Mouse (Mus musculus) heart, adult 8-10 months (tissue): ENCODE measurements at regions not wholly inside any gene's neighbourhood (a gene's known extent, or its start where the extent isn't known, plus 50 kb on each side); places are given as distances from the start of the nearest gene placed in this dataset.
"Not testable (repeated sequence)": the region's sequence is repeated elsewhere in the genome, so short reads cannot be mapped to it uniquely, and the experiment has no call there.

Experiments used
- DNase-seq: peaks from one replicate; pipeline ENCODE4 v3.0.0; 2022; ENCODE audit warnings: low spot score

DNA sequence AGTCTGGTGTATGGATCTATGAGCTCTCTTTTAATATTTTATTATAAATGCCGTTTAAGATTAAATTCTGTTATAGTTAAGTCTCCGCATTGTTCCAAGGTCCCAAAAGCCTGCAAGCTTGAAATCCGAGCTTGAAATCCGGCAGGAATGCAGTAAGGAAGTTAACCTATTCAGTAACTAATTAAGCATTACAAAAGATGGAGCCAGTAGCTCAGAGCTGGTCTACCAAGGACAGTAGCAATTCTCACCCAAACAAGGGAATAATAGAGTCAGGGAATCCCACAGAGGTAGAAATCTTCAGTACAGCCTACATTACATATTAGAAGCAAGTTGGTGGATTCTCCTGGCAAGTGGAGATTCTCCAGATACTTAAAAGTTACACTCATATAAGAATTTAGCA lies 325.0 kb downstream of the Phf3 start:
- not testable (repeated sequence) for DNase-seq

DNA sequence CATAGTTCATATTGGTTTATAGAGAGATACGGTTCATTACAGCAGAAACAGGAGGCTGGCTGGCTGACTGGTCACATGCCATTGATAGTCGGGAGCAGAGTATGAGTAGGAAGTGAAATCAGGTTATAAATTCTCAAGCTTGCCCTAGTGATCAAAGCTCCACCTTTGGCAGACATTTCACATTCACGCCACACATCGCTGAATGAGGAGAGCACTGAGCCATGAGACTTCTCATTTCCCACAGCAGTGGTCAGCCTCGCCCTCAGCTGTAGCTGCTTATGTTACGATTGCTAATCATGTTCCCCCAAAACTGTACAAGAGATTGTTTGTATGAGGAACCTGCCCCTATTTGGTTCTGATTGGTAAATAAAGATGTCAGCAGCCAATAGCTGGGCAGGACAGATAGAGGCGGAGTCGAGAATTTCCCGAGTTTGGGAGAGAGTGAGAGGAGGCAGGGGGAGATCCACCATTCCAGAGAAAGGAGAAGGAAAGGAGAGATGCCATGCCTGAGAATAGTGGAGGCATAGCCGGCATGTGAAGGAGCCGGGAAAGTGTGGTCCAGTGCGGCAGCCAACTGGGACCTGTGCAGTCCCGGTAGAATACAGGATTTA lies 333.5 kb downstream of the Phf3 start:
- no peak for DNase-seq

DNA sequence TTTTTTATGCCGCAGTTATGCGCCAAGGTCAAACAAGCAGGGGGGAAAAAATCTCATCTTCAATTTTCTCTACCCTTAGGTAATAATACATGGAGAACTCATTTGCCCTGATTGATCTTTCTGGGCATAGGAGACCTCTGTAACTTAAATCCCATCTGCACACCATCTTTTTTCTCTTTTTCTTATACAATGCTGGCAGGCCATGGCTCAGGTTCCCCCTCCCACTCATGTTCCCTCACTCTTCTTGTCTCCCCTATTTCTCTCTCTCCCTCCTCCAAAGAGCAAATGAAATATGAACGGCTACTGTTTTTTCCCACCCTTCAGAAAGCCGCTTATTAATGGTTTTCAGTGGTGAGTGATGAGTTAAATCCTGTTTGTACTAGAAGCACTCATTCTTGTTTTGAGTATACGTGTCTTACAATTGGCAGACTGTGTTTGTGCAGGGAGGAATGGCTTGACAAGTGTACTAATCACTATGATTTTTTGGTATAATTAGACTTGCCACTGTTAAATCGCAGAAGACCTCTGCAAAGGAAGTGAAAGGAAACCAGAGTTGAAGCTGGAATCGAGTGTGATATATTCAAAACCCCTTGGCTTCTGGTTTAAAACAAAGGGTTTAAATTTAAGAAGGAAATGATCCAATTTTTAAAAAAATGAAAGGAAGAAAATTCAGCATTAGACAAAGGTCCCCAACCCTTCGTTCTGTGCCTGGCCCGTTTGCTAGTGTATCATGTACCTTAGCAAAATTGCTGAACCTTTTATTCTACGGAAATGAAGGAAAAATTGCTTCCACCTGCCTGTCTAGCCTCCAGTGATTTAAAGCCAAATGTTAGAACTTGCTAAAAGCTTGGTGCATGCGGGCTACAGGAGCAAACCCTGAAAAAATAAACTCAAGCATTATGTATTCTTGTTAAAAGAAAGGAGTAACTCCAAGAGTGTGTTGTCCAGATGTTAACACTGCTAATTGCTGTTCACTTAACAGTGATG lies 336.4 kb downstream of the Phf3 start:
- no peak for DNase-seq

DNA sequence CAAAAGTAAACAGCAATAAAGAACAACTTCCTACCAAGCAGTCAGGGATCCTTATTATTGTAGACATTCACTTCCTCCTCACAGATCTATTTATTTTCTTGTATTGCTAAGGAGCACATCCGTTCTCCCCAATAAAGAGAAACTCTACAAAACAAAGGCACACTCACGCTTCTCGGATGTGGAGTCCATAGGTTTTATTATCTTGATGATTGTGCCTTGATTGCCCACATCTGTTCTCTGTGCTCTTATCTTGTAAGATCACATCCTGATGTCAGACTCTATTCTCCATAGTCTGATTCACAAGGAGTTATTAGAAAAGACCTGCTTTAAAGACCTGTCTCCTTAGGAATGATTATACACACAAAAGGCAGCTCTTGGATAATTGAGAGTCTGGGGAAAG lies 356.4 kb downstream of the Phf3 start:
- no peak for DNase-seq

DNA sequence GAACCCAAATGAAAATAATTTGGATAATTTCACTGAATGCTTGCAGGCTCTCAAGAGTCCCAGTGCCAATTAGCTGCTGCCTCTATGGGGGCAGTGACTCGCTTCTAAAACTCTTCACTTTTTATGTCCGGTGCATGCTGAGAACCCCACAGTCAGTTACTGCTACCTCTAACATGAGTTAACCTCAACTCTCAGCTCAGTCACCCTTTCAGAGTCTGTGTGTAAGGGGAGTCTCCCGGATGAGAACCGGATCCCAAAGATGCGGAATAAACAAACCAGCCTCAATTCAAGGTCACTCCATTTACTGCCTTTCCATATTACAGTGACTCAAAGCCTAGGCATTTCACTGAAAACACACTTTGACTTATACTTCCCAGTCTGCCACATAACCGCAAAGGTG lies 357.9 kb downstream of the Phf3 start:
- no peak for DNase-seq

DNA sequence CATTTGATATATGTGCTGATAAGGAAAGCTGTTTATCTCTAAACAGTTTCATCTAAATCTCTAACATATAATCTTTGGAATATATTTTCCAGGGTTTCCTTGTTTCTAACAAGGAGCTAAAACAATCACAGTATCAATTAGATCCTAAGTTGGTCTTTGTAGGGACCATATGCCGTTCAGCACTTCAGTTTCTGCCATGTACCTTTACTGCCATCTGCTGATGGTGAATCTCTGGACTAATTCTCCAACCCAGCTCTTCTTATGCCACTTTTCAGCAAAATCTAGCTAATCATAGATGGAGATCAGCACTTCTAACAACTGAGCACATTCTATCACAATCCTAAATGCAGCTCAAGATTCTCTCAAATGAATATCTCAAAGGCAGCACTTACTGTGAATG lies 370.5 kb downstream of the Phf3 start:
- no peak for DNase-seq

DNA sequence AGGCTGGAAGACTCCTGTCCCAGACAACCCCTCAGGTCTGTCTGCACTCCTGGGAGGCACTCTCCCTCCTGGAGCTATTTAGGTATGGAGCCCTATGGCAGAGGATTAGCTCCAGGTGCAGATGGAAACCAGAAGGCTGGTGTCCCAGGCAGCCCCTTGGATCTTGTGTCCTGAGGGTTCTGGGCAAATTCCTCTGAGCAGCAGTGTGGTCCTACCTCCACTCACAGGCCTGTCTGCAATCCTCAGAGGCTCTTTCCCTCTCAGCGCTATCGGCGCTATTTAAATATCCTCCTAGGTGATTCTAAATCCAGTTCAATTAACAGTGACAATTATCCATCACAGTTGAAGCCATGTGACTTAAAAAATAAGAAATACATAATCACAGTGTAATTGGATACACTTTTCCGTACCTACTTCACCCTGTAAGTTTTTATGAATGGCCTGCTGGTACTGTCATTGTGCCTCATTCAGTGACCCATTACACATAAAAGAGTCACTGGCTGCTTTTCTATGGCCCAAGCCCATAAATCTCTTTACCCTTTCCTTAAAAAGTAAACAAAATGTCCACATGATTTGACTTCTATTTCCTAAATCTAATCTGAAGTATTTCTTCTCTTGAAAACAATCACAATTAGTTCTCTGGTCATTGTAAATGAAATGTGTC lies 413.3 kb downstream of the Phf3 start:
- no peak for DNase-seq

DNA sequence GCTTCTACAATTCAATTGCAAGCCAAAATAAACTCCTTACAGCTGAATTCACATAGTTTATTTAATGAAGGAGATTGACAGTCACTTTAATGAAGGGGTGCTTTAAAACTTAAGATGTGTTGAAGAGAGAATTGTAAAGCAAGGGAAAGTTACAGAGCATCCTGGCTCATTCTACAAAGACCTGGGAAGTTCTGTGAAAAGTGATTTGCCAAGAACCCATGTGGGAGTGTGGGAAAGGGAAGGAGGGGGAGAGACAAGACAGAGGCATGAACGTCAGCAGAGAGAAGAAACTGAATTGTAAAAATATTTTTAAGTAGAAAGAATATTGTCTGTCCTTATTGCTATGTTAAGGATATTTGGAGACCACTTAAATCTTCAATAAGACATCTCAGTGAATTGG lies 435.8 kb downstream of the Phf3 start:
- DNase-seq = no peak

DNA sequence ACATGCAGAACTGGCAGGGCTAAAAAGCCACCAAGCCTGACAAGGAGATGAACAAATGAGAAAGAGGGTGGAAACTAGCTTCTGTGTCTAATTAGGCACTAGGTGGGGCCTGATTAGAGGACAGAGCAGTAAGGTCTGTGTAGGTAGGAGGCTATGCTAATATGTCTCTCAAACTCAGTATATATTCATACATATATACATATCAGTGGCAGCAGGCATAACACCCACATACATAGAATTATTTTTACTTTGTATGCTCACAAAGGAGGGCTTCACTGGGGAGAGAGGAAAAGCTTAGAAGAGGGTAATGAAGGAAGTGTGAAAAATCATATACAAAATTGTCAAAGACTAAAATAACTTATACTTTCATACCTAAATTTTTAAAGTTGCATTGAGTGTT lies 457.1 kb downstream of the Phf3 start:
- no peak for DNase-seq

DNA sequence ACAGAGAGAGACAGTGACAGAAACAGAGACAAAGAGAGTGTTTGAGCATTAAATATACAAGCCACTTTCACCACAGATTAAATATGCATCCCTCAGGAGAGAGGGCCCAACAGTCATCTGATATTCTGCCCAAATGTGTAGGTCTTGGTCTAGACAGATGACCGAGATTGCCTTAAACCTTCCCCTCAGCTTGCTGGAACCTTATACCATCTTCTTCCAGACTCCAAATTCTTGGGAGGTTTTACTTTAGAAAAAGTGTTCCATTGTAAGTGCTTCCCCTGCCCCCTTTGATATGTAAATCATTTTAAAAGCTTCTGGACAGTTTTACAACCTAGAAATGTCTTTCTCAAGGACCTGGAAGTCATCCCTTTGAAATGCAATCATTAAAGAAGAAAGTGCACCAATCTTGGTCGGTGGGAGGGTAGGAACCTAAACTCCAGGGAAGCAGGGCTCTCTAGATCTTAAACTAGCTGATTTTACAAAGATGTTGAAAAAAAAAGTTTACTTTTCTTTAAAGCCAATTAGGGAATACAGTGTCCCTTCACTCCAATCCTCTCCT lies 458.8 kb downstream of the Phf3 start:
- DNase-seq = no peak
